Mouse (Mus musculus) CD4-positive naive resting alpha-beta T cell, adult 76 days (primary cell): ENCODE results near the gene Clstn1. TPM values are rescaled to one million over a fixed set of nuclear protein-coding genes. Genes with fewer than 3 reads are reported as not detected.

Source experiments
- total RNA-seq: library from RNA; stranded (reverse); gene quantifications from one replicate; pipeline ENCODE4 v1.2.4, GENCODE M21; 2023

The Clstn1 gene
- total RNA-seq = 6.2 TPM

GRCm38 (mm10) chr4:149586044-149586782 is at the start of gene Clstn1:
TSS of gene Clstn1 (plus strand) at chr4:149586468.

Other genes with a start within 250 kb of the Clstn1 start
- gene Ube4b, start 159.7 kb upstream of the Clstn1 start, total RNA-seq = 91.5 TPM
- gene Rbp7, start 131.5 kb upstream of the Clstn1 start, total RNA-seq = not detected
- gene Tmem274, start 109.1 kb upstream of the Clstn1 start, total RNA-seq = not detected
- 3.2 TPM for gene Nmnat1, start 101.3 kb upstream of the Clstn1 start, total RNA-seq
- 17.5 TPM for gene Lzic, start 101.2 kb upstream of the Clstn1 start, total RNA-seq
- gene Ctnnbip1, start 68.2 kb upstream of the Clstn1 start, total RNA-seq = 0.41 TPM
- 515 TPM for gene Pik3cd, start 116.1 kb downstream of the Clstn1 start, total RNA-seq
- 24.3 TPM for gene Tmem201, start 151.6 kb downstream of the Clstn1 start, total RNA-seq
- 3.5 TPM for gene Slc25a33, start 187.8 kb downstream of the Clstn1 start, total RNA-seq